ENCODE assay signal across 14 mouse cellular contexts in genomic region chr1:41410533-41410932, GRCm38 (mm10).
A peak's percentile ranks its signal among the peaks of the same experiment; 100 is the strongest.
DNase-seq lines count a peak whose midpoint lies in the region; TF ChIP-seq lines count a peak whose summit lies in the region.
"Had no signal": no experiment of that assay in that cellular context is flagged by ENCODE, and none has a peak within 500 bp of the region (broad histone marks: within the 10 kb centered on the region; RNA-seq: fewer than 3 reads in every experiment).

No protein-coding gene starts in this region.

- TF ChIP-seq CTCF in brain, embryonic 14.5 days (IDR thresholded peaks at IDR 0.05; ENCODE audit: borderline replicate concordance, extremely low read depth, insufficient read depth, insufficient read length) = no peak

- peak; percentile 56 for DNase-seq in layer of hippocampus, adult 11-12 months (ENCODE audit: low spot score)
- no peak for DNase-seq in layer of hippocampus, postnatal 10 days (ENCODE audit: low spot score in 2 of 2)
- DNase-seq in brain, embryonic 14.5 days (ENCODE audit: low read depth) = peak; percentile 68
- DNase-seq in layer of hippocampus, adult 9-10 months (ENCODE audit: low spot score) = peak; percentile 46
- DNase-seq in testis, postnatal 10 days (ENCODE audit: low spot score) = no peak
- no peak for DNase-seq in ovary, postnatal 36 days (ENCODE audit: low spot score)
- DNase-seq: adrenal gland, postnatal 10 days; adrenal gland, postnatal 36 days; B cell, adult 2 months; cerebellum, adult 18-20 months; cerebellum, adult 9-10 months; cerebellum, postnatal 14 days; gastrocnemius, postnatal 25 days; heart, adult 2 months had no signal

- TF ChIP-seq POLR2A in brain, embryonic 14.5 days (IDR thresholded peaks at IDR 0.05; ENCODE audit: borderline replicate concordance, extremely low read depth, insufficient read depth, insufficient read length, poor library complexity, severe bottlenecking) = no peak

Comparison
In these comparisons a context has a peak if more than half of its experiments do, and no peak if none do; other contexts are left out.
1. DNase-seq: peak in layer of hippocampus, adult 11-12 months (single experiment), brain, embryonic 14.5 days (single experiment) and layer of hippocampus, adult 9-10 months (single experiment); none in layer of hippocampus, postnatal 10 days (0 of 2), testis, postnatal 10 days (single experiment) and ovary, postnatal 36 days (single experiment).